Mouse (Mus musculus): Measurements from ENCODE around the gene Olfr765. TPM values are rescaled to one million over a fixed set of nuclear protein-coding genes. Genes with fewer than 3 reads are reported as not detected.

Gene Olfr765
- polyA plus RNA-seq, 1 experiment from 2014 or later, result not detected

DNA sequence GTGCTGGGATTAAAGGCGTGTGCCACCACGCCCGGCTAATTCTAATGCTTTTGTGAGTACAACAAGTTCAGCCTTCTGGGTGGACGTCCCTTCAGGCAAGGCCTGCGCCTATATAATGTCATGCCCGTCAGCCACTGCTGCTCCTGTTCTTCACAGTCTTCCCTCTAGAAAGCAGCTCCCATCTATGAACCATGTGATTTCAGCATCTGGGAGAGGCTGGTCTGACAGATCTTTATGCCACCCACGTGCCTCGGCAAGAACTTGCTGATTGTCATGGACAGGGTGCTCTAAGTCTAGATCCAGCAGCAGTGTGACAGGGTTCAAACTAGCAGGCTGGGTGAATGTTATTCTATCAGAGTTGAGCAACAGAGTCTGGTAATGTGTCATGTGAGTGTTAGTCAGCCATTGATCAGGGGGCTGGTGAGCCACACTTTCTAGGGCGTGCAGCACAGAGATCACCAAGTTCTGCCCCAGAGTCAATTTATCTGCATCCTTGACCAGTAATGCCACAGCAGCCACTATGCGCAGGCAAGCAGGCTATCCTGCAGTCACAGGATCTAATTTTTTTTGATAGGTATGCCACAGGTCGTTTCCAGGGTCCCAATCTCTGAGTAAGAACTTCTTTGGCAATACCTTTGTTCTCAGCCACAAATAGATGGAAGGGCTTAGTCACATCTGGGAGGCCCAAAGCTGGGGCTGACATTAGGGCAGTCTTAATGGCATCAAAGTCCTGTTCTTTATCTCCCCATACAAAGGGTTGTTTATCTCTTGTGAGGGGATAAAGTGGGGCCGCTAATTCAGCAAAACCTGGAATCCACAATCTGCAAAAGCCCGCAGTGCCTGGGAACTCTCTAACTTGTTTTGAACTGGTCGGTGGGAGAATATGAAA is 45.5 kb downstream of the Olfr765 start:
- Histone ChIP-seq H3K36me3 (no peaks in the 10 kb centered on the region), H3K4me1 (replicated peaks) (no peaks in the 10 kb centered on the region), H3K9ac (no peak overlapping the region), H3K4me2 (no peak overlapping the region), H3K4me3 (replicated peaks) (no peak overlapping the region), H3K27me3 (no peaks in the 10 kb centered on the region), H3K9me3 (replicated peaks) (no peaks in the 10 kb centered on the region), H3K27ac (no peak overlapping the region)
- ATAC-seq (ENCODE audit: low read depth) (no peak), DNase-seq (no peak)
- 63% methylated on average over 14 of the region's 14 CpGs for WGBS (ENCODE audit: insufficient replicate concordance)

DNA sequence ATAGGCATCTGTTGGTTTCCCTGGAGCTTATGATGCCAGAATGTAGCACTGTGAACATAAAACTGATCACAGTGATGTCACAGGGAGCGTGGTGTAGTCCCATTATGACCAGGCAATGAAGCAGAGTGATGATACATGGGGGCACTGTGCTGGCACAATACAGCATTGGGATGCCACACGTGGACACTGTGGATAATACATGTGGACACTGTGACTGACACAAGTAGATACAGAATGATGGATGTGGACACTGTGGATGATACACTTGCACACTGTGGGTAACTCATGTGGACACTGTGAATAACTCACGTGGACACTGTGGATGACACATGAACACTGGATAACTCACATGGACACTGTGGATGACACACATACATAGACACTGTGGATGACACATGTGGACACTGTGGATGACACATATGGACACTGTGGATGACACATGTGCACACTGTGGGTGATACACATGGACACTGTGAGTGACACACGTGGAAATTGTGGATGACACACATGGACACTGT is 53.2 kb downstream of the Olfr765 start:
- Histone ChIP-seq H3K36me3 (no peaks in the 10 kb centered on the region), H3K4me2 (no peak overlapping the region), H3K27me3 (no peaks in the 10 kb centered on the region), H3K4me3 (replicated peaks) (no peak overlapping the region), H3K9me3 (replicated peaks) (no peaks in the 10 kb centered on the region), H3K4me1 (replicated peaks) (no peaks in the 10 kb centered on the region), H3K27ac (no peak overlapping the region), H3K9ac (no peak overlapping the region)
- no peak for ATAC-seq (ENCODE audit: low read depth)
- WGBS (ENCODE audit: insufficient replicate concordance), result 45% methylated on average over 4 of the region's 4 CpGs
- no peak for DNase-seq

DNA sequence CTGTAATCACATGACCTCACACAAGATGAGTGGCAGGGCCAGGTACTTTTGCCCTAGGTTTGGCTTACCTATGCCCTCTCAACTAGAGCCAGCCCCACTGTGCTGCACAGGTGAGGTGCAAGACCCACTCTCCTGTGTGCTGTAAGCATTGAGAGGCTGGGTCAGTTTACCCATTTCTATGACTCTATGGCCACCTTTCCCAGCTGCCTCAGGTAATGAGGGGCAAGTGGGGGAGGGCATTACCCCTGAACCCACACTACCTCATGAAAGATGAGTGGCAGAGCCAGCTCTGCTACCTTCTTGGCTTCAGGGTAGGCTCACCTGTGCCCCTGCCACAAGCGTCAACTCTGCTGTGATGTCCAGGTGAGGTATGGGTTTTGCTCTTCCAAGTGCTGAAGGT is 54.0 kb downstream of the Olfr765 start:
- H3K4me3 ChIP-seq (replicated peaks), result no peak overlapping the region
- H3K9ac ChIP-seq, result no peak overlapping the region
- 76% methylated on average over 1 of the region's 1 CpGs for WGBS (ENCODE audit: insufficient replicate concordance)
- ATAC-seq (ENCODE audit: low read depth) (no peak), DNase-seq (no peak)
- H3K27me3 ChIP-seq, result no peaks in the 10 kb centered on the region
- H3K27ac ChIP-seq, result no peak overlapping the region
- no peaks in the 10 kb centered on the region for H3K36me3 ChIP-seq
- no peaks in the 10 kb centered on the region for H3K4me1 ChIP-seq (replicated peaks)
- H3K4me2 ChIP-seq, result no peak overlapping the region
- H3K9me3 ChIP-seq (replicated peaks), result no peaks in the 10 kb centered on the region

Other genes starting within 250 kb of the Olfr765 start
- gene Dnajc14, start 245.9 kb downstream of the Olfr765 start, polyA plus RNA-seq (2015; fragmentation: Nextera tagmentation; extraction: Ambion mirVana), result 20.4 and 23.6 TPM in 2 replicates
- gene Tmem198b, start 245.6 kb downstream of the Olfr765 start, polyA plus RNA-seq (2015; fragmentation: Nextera tagmentation; extraction: Ambion mirVana), result 2.4 and 3.2 TPM in 2 replicates
- gene Sarnp, start 232.7 kb downstream of the Olfr765 start, polyA plus RNA-seq (2015; fragmentation: Nextera tagmentation; extraction: Ambion mirVana), result 147 and 176 TPM in 2 replicates
- gene Ormdl2, start 228.4 kb downstream of the Olfr765 start, polyA plus RNA-seq (2015; fragmentation: Nextera tagmentation; extraction: Ambion mirVana), result 90.2 and 91.0 TPM in 2 replicates
- 0.43 and 0.66 TPM in 2 replicates for gene Gdf11, start 158.3 kb downstream of the Olfr765 start, polyA plus RNA-seq (2015; fragmentation: Nextera tagmentation; extraction: Ambion mirVana)
- gene Cd63, start 149.0 kb downstream of the Olfr765 start, polyA plus RNA-seq (2015; fragmentation: Nextera tagmentation; extraction: Ambion mirVana), result 118 and 119 TPM in 2 replicates
- 10.5 and 10.6 TPM in 2 replicates for gene Rdh5, start 127.1 kb downstream of the Olfr765 start, polyA plus RNA-seq (2015; fragmentation: Nextera tagmentation; extraction: Ambion mirVana)
- 81.9 and 87.1 TPM in 2 replicates for gene Bloc1s1, start 126.0 kb downstream of the Olfr765 start, polyA plus RNA-seq (2015; fragmentation: Nextera tagmentation; extraction: Ambion mirVana)
- 0.12 and 0.41 TPM in 2 replicates for gene Itga7, start 116.2 kb downstream of the Olfr765 start, polyA plus RNA-seq (2015; fragmentation: Nextera tagmentation; extraction: Ambion mirVana)
- gene Mettl7b, start 89.0 kb downstream of the Olfr765 start, polyA plus RNA-seq (2015; fragmentation: Nextera tagmentation; extraction: Ambion mirVana), result not detected in 2 replicates
- not detected in 2 replicates for gene Olfr9, start 60.6 kb downstream of the Olfr765 start, polyA plus RNA-seq (2015; fragmentation: Nextera tagmentation; extraction: Ambion mirVana)
- not detected in 2 replicates for gene Olfr763, start 39.2 kb downstream of the Olfr765 start, polyA plus RNA-seq (2015; fragmentation: Nextera tagmentation; extraction: Ambion mirVana)
- not detected in 2 replicates for gene Olfr764-ps1, start 10.1 kb downstream of the Olfr765 start, polyA plus RNA-seq (2015; fragmentation: Nextera tagmentation; extraction: Ambion mirVana)
- not detected in 2 replicates for gene Olfr766-ps1, start 19.0 kb upstream of the Olfr765 start, polyA plus RNA-seq (2015; fragmentation: Nextera tagmentation; extraction: Ambion mirVana)
- gene Olfr767, start 32.9 kb upstream of the Olfr765 start, polyA plus RNA-seq (2015; fragmentation: Nextera tagmentation; extraction: Ambion mirVana), result not detected in 2 replicates
- not detected in 2 replicates for gene Olfr768, start 49.4 kb upstream of the Olfr765 start, polyA plus RNA-seq (2015; fragmentation: Nextera tagmentation; extraction: Ambion mirVana)
- not detected in 2 replicates for gene Olfr769, start 67.9 kb upstream of the Olfr765 start, polyA plus RNA-seq (2015; fragmentation: Nextera tagmentation; extraction: Ambion mirVana)
- gene Olfr770, start 89.0 kb upstream of the Olfr765 start, polyA plus RNA-seq (2015; fragmentation: Nextera tagmentation; extraction: Ambion mirVana), result not detected in 2 replicates
- gene Olfr771, start 114.8 kb upstream of the Olfr765 start, polyA plus RNA-seq (2015; fragmentation: Nextera tagmentation; extraction: Ambion mirVana), result not detected in 2 replicates
- not detected in 2 replicates for gene Olfr772, start 127.9 kb upstream of the Olfr765 start, polyA plus RNA-seq (2015; fragmentation: Nextera tagmentation; extraction: Ambion mirVana)
- gene Olfr773, start 137.4 kb upstream of the Olfr765 start, polyA plus RNA-seq (2015; fragmentation: Nextera tagmentation; extraction: Ambion mirVana), result not detected in 2 replicates
- not detected in 2 replicates for gene Olfr774, start 186.2 kb upstream of the Olfr765 start, polyA plus RNA-seq (2015; fragmentation: Nextera tagmentation; extraction: Ambion mirVana)
- gene Olfr775, start 198.4 kb upstream of the Olfr765 start, polyA plus RNA-seq (2015; fragmentation: Nextera tagmentation; extraction: Ambion mirVana), result not detected in 2 replicates
- gene Olfr776, start 209.1 kb upstream of the Olfr765 start, polyA plus RNA-seq (2015; fragmentation: Nextera tagmentation; extraction: Ambion mirVana), result not detected in 2 replicates
- not detected in 2 replicates for gene Olfr777, start 221.5 kb upstream of the Olfr765 start, polyA plus RNA-seq (2015; fragmentation: Nextera tagmentation; extraction: Ambion mirVana)